Mouse (Mus musculus) midbrain, postnatal 0 days (tissue): Measurements from ENCODE around the gene Cul3. TPM values are rescaled to one million over a fixed set of nuclear protein-coding genes. Genes with fewer than 3 reads are reported as not detected.

Source experiments
- ATAC-seq: fragments of 200-750 bp; cut with Nextera tagmentation; 2 replicates; pipeline ENCODE4 v1.8.0; 2017; ENCODE audit warnings: moderate number of reproducible peaks, mild to moderate bottlenecking, moderate TSS enrichment, moderate library complexity; ENCODE audit not compliant: low FRiP score
- DNase-seq: peaks from one replicate; pipeline ENCODE4 v3.0.0-alpha.2; 2015; ENCODE audit warnings: low spot score
- H3K27ac ChIP-seq: fragments of 300-500 bp; sonication (generic); 2 replicates; pipeline ENCODE4 v1.5.1; 2014; ENCODE audit warnings: low read depth, mild to moderate bottlenecking, low read length, mixed read lengths
- H3K27me3 ChIP-seq: fragments of 300-500 bp; sonication (generic); 2 replicates; pipeline ENCODE4 v1.6.1; 2014; ENCODE audit warnings: low read length, control low read depth, mixed read lengths; ENCODE audit not compliant: insufficient read depth
- H3K36me3 ChIP-seq: fragments of 300-500 bp; sonication (generic); 2 replicates; pipeline ENCODE4 v1.6.1; 2014; ENCODE audit warnings: low read length, control low read depth, mixed read lengths; ENCODE audit not compliant: insufficient read depth
- H3K4me1 ChIP-seq: fragments of 300-500 bp; sonication (generic); 2 replicates; pipeline ENCODE4 v1.6.1; 2014; ENCODE audit warnings: mild to moderate bottlenecking, control low read depth, antibody characterized with exemption, low read length, mixed read lengths; ENCODE audit not compliant: insufficient read depth
- H3K4me2 ChIP-seq: fragments of 300-500 bp; sonication (generic); 2 replicates; pipeline ENCODE4 v1.6.1; 2014; ENCODE audit warnings: low read depth, mild to moderate bottlenecking, low read length, mixed read lengths; ENCODE audit not compliant: poor library complexity, severe bottlenecking
- H3K4me3 ChIP-seq: fragments of 300-500 bp; sonication (generic); 2 replicates; pipeline ENCODE4 v1.5.1; 2014; ENCODE audit warnings: low read depth, mild to moderate bottlenecking, low read length, moderate library complexity
- H3K9ac ChIP-seq: fragments of 300-500 bp; sonication (generic); replicated peaks from 2 replicates; pipeline ENCODE4 v1.6.1; 2014; ENCODE audit warnings: mild to moderate bottlenecking, low read length, moderate library complexity, mixed read lengths; ENCODE audit not compliant: poor library complexity, severe bottlenecking
- H3K9me3 ChIP-seq: fragments of 300-500 bp; sonication (generic); 2 replicates; pipeline ENCODE4 v1.6.1; 2016; ENCODE audit warnings: low read length, control low read depth
- CTCF ChIP-seq: IDR thresholded peaks from 2 replicates; pipeline ENCODE4 v1.5.1; 2016; ENCODE audit warnings: antibody characterized with exemption, mild to moderate bottlenecking
- WGBS: fragments of 180-500 bp; shearing (Covaris S2); extraction: QIAGEN DNeasy Blood & Tissue Kit; methylation state at CpG from one replicate; pipeline ENCODE4 v1.1.7; 2014; 5-methylcytosine and 5-hydroxymethylcytosine counted together
- polyA plus RNA-seq: library from polyadenylated mRNA; unstranded; fragments of >200 nt; fragmentation: Nextera tagmentation; extraction: Ambion mirVana; gene quantifications from 2 replicates; pipeline ENCODE4 v1.2.1, GENCODE M21; 2015
- total RNA-seq: library from RNA; depleted of rRNA; stranded (reverse); fragments of >200 nt; gene quantifications from 2 replicates; pipeline ENCODE4 v1.2.3, GENCODE M21; 2014

Cul3 gene
- total and polyA plus RNA-seq, 2 experiments from 2014 or later: 28.3 to 91.2 TPM

- ATAC-seq (no peak), DNase-seq (no peak)
- H3K4me2 ChIP-seq: no peak overlapping the region
- no peaks in the 10 kb centered on the region for H3K27me3 ChIP-seq
- no peak overlapping the region for H3K27ac ChIP-seq
- TF ChIP-seq CTCF: no peak
- H3K36me3 ChIP-seq: no peaks in the 10 kb centered on the region
- no peaks in the 10 kb centered on the region for H3K9me3 ChIP-seq
- no peak overlapping the region for H3K9ac ChIP-seq
- no peak overlapping the region for H3K4me3 ChIP-seq
- H3K4me1 ChIP-seq: no peaks in the 10 kb centered on the region
- WGBS: 52% methylated on average over 4 of the region's 4 CpGs
Measured at GRCm38 (mm10) chr1:80360038-80360608, 19.8 kb upstream of the Cul3 start.

DNA sequence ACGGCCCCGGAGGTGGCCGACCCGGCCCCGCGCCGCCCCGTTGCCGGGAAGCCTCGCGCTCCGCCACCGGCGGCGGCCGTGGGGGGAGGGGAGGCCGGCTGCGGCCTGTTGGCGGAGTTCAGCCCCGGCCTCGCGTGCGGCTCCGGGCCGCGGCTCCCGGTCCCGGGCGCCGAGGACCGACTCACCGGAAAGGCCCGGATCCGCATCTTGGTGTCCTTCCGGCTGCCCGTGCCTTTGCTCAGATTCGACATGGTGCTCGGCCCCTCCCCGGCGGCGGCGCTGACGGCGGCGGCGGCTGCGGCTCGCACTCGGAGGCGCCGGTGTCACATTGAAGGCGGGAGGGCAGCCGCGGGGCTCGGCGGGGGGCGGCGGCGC, 232 bp downstream of the Cul3 start:
- no peak for TF ChIP-seq CTCF
- DNase-seq (peak; percentile 57), ATAC-seq (peak; percentile 47)
- Histone ChIP-seq H3K27me3 (no peaks in the 10 kb centered on the region), H3K4me1 (peaks cover 9% of the 10 kb centered on the region), H3K36me3 (no peaks in the 10 kb centered on the region), H3K9ac (peak overlapping the region; percentile 98), H3K4me2 (peak overlapping the region; percentile 76), H3K9me3 (no peaks in the 10 kb centered on the region), H3K27ac (peak overlapping the region; percentile 100), H3K4me3 (peak overlapping the region; percentile 98)
- WGBS: under 1% methylated on average over 18 of the region's 59 CpGs

DNA sequence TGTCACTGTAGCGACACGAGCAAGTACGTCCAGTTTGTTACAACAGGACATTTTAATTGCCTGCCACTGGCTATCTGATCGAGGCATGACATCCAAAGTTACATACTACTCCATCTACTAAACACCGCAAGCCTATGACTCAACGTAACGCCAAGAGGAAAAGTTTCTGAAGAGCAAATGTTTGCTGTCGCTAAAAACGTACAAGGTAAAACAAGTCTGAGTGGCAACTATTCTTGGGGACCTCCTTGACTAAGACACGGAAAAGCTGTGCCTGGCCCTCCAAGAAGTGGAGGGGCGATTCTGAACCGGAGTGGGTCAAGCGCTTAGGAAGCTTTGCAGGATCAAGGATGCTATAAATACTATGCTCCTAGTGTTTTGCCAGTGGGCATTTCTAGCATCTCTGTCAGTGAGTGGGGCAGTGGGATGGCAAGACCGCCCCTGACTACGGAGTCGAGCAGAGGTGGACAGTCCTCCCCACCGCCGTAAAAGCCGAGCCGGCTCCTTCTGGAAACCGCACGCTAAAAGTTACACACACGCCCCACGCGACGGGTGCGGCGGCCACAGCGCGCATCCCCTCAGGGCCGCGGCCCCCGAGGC, 757 bp downstream of the Cul3 start:
- no peaks in the 10 kb centered on the region for H3K36me3 ChIP-seq
- H3K4me3 ChIP-seq: peak overlapping the region; percentile 98
- peak; percentile 3; the same call in 1 of the 2 replicates for ATAC-seq
- no peaks in the 10 kb centered on the region for H3K27me3 ChIP-seq
- peaks cover 9% of the 10 kb centered on the region for H3K4me1 ChIP-seq
- H3K4me2 ChIP-seq: peak overlapping the region; percentile 76
- WGBS: under 1% methylated on average over 33 of the region's 33 CpGs
- peak overlapping the region; percentile 98 for H3K9ac ChIP-seq
- no peak for TF ChIP-seq CTCF
- DNase-seq: peak; percentile 15
- no peaks in the 10 kb centered on the region for H3K9me3 ChIP-seq
- H3K27ac ChIP-seq: peak overlapping the region; percentile 100

- ATAC-seq: no peak
- DNase-seq: no peak
- H3K4me1 ChIP-seq: peaks cover 9% of the 10 kb centered on the region
- no peaks in the 10 kb centered on the region for H3K27me3 ChIP-seq
- no peaks in the 10 kb centered on the region for H3K9me3 ChIP-seq
- H3K9ac ChIP-seq: no peak overlapping the region
- peak overlapping the region; percentile 76 for H3K4me2 ChIP-seq
- H3K4me3 ChIP-seq: peak overlapping the region; percentile 98
- H3K27ac ChIP-seq: no peak overlapping the region
- TF ChIP-seq CTCF: no peak
- no peaks in the 10 kb centered on the region for H3K36me3 ChIP-seq
- 37% methylated on average over 1 of the region's 1 CpGs for WGBS
Measured at GRCm38 (mm10) chr1:80338398-80338797, 1.9 kb downstream of the Cul3 start.

DNA sequence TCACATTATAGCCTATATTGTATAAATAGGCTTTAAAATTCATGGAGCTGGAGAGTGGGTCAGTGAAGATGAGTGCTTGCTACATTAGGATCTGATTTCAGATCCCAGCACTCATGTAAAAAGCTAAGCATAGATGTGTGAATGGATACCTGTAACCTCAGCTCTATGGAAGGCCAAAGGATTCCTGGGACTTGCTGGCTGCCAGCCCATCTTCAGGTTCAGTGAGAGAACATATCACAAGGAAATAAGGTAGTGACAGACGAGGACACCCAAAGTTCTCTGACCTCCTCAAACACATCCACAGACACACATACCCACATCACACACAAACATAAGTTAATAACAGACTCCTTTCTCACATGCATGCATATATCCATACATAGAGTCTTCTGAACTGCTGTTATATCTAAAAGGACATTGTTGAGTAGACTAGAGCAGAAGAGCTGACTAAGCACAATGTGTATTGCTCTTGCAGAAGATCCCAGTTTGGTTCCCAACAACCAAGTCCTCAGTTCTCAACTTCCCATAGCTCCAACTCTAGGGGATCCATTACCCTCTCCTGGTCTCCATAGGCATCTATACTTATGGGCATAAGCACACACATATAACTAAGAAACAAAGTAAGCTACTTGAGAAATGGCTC, 4.4 kb downstream of the Cul3 start:
- no peak overlapping the region for H3K9ac ChIP-seq
- 95% methylated on average over 1 of the region's 1 CpGs for WGBS
- no peaks in the 10 kb centered on the region for H3K27me3 ChIP-seq
- ATAC-seq: no peak
- no peaks in the 10 kb centered on the region for H3K9me3 ChIP-seq
- H3K4me1 ChIP-seq: peaks cover 9% of the 10 kb centered on the region
- no peak for TF ChIP-seq CTCF
- DNase-seq: no peak
- no peak overlapping the region for H3K4me2 ChIP-seq
- H3K27ac ChIP-seq: no peak overlapping the region
- no peaks in the 10 kb centered on the region for H3K36me3 ChIP-seq
- no peak overlapping the region for H3K4me3 ChIP-seq

- Histone ChIP-seq H3K9ac (no peak overlapping the region), H3K9me3 (no peaks in the 10 kb centered on the region), H3K27ac (no peak overlapping the region), H3K4me1 (peaks cover 9% of the 10 kb centered on the region), H3K4me2 (no peak overlapping the region), H3K4me3 (no peak overlapping the region), H3K27me3 (no peaks in the 10 kb centered on the region), H3K36me3 (no peaks in the 10 kb centered on the region)
- WGBS: 94% methylated on average over 1 of the region's 1 CpGs
- DNase-seq (no peak), ATAC-seq (no peak)
- no peak for TF ChIP-seq CTCF
Measured at GRCm38 (mm10) chr1:80335118-80335517, 5.2 kb downstream of the Cul3 start.
